Mouse (Mus musculus): ENCODE data around the gene Nf1.

DNA sequence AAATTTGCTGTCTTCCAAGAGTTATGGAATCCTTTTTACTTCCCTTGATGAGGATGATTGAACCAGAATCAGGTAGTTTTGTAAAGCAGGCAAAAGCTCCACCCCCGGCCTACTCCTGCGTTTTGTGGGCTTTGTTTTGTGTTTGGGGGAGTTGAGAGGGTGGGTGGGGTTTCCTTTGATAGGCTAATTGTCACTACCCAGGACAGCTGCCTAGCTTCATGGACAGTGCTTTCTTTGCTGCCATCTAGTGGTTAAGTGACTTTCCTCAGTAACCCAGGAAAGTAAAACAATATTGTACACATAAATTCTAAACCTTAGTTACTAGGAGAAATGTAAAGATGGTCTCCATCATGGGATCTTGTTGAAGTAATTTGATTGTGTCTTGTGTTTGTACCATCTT lies 88.1 kb downstream of the Nf1 start:
- no peak for TF ChIP-seq POLR2A (IDR thresholded peaks at IDR 0.05; ENCODE audit: insufficient read depth, low read depth, low read length)
- no peak for TF ChIP-seq EP300 (IDR thresholded peaks at IDR 0.05; ENCODE audit: insufficient read depth, low read depth, low read length)

Data from heart, adult 2 months (tissue).